Mouse (Mus musculus) telencephalon, adult 2 months (tissue): Measurements from ENCODE around the gene Vsnl1.

Source experiments
- DNase-seq: peaks from one replicate; pipeline ENCODE4 v3.0.0-alpha.2; 2011; ENCODE audit warnings: low read depth, low spot score

Vsnl1 gene

GRCm38 (mm10) chr12:11279886-11280285 lies 156.5 kb downstream of the Vsnl1 start:
- no peak for DNase-seq

GRCm38 (mm10) chr12:11277207-11277606 lies 159.2 kb downstream of the Vsnl1 start:
- DNase-seq, result no peak

GRCm38 (mm10) chr12:11276632-11277031 lies 159.8 kb downstream of the Vsnl1 start:
- no peak for DNase-seq
